Mouse (Mus musculus) large intestine, adult 2 months (tissue): ENCODE measurements around the gene Kansl3. TPM values are rescaled to one million over a fixed set of nuclear protein-coding genes. Genes with fewer than 3 reads are reported as not detected.

Experiments used
- DNase-seq: peaks from one replicate; pipeline ENCODE4 v3.0.0-alpha.2; 2012; ENCODE audit warnings: low read depth, low spot score
- WGBS: fragments of 180-500 bp; shearing (Covaris S2); methylation state at CpG from one replicate; pipeline ENCODE4 v1.1.7; 2018; 5-methylcytosine and 5-hydroxymethylcytosine counted together
- polyA plus RNA-seq: library from polyadenylated mRNA; depleted of rRNA; stranded (reverse); fragments of >200 nt; gene quantifications from 2 replicates; pipeline ENCODE4 v1.2.3, GENCODE M21; 2012; rRNA removed

Gene Kansl3
- polyA plus RNA-seq, 1 experiment = 24.1 TPM

DNA sequence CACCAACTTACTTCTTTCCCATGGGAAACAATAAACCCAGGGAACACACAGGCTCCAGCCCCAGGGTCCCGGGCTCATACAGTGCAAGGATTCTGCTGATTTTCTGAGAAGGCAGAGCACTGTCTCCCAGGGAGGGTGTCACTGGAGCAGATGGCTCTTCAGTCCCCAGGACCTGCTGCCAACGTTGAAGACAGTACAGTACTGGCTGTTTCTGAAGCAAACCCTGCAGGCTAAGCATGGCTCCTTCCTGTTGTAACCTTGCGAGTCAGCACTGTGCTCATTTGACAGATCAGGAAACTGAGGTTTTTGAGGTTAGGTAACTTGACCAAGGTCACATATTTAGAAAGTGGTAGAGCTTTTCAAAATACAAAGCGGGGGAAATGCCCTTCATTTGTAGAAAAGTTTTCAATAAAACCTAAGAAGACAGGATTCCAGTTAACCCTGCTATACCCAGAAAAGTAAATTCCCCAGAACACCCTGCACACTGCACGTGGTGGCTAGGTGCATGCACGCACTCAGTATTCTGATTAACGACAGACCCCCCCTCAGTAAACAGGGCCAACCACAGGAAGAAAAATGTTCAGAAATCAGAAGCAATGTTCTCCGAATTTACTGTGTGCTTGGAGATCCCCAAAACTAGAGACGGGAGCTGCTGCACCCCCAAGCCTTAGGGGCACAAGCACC, 72.4 kb downstream of the Kansl3 start:
- 59% methylated on average over 9 of the region's 9 CpGs for WGBS
- DNase-seq = no peak

DNA sequence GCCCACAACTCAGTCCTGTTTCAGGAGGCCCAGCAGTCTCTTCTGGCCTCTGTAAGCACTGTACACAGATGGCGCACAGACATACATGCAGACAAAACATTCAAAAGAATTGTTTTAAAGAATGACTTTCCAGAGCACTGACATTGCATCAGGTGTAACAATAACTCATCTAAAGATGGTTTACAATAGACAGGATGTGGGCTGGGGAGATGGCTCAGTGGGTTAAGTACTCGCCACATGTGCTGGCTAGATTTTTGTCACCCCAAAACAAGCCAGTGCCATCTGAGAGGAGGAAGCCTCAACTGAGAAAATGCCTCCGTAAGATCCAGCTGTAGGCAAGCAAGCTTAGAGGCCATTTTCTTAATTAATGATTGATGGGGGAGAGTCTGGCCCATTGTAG, 74.6 kb downstream of the Kansl3 start:
- DNase-seq = no peak
- 71% methylated on average over 3 of the region's 3 CpGs for WGBS

DNA sequence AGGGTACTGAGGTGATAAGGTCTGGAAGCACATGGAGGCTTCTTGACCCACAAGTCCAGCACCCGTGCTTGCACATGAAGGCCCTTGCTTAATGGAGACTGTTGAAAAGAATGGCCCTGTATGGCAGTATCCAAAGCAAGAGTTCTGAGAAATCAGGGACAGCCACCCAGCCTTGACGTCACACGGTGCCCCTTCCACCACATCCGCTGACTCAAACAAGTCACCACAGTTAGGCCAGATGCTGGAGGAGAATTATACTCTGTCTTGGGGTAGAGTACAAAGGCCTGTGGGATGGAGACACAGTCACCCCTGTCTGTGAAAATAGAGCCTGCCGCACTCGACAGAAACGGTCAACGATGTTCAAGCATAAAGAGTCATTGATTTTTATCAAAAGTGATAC, 75.5 kb downstream of the Kansl3 start:
- WGBS = 89% methylated on average over 8 of the region's 8 CpGs
- no peak for DNase-seq

Other genes with a start within 250 kb of the Kansl3 start
- gene Uggt1, start 124.5 kb downstream of the Kansl3 start, polyA plus RNA-seq = 18.5 and 19.8 TPM in 2 replicates
- gene Neurl3, start 94.5 kb downstream of the Kansl3 start, polyA plus RNA-seq = 88.2 and 180 TPM in 2 replicates
- 7.8 and 8.0 TPM in 2 replicates for gene Arid5a, start 61.4 kb downstream of the Kansl3 start, polyA plus RNA-seq
- gene Fer1l5, start 3.1 kb upstream of the Kansl3 start, polyA plus RNA-seq = not detected in 2 replicates
- gene Lman2l, start 76.1 kb upstream of the Kansl3 start, polyA plus RNA-seq = 8.1 and 9.3 TPM in 2 replicates
- 103 and 109 TPM in 2 replicates for gene Cnnm4, start 102.4 kb upstream of the Kansl3 start, polyA plus RNA-seq
- gene Cnnm3, start 142.7 kb upstream of the Kansl3 start, polyA plus RNA-seq = 12.8 and 13.7 TPM in 2 replicates
- 6.5 and 8.1 TPM in 2 replicates for gene Ankrd23, start 167.7 kb upstream of the Kansl3 start, polyA plus RNA-seq
- 0.08 TPM in 1 of 2 replicates, not detected in the other for gene Gm42417, start 170.2 kb upstream of the Kansl3 start, polyA plus RNA-seq
- gene Ankrd39, start 178.3 kb upstream of the Kansl3 start, polyA plus RNA-seq = 9.4 and 11.2 TPM in 2 replicates
- 4.7 and 6.7 TPM in 2 replicates for gene Sema4c, start 189.2 kb upstream of the Kansl3 start, polyA plus RNA-seq